Mouse (Mus musculus): Measurements from ENCODE around the gene Gm9837.

GRCm38 (mm10) chr11:53516775-53517627 is 46.7 kb upstream of the Gm9837 start:
- TF ChIP-seq CTCF (IDR thresholded peaks at IDR 0.05) (no peak), POLR2A (IDR thresholded peaks at IDR 0.05; ENCODE audit: insufficient read depth, low read depth, low read length) (no peak)
